Mouse (Mus musculus): ENCODE results near the gene Bcl2a1b.
"Not testable (repeated sequence)": the region's sequence is repeated elsewhere in the genome, so short reads cannot be mapped to it uniquely, and the experiment has no call there.

Gene Bcl2a1b

DNA sequence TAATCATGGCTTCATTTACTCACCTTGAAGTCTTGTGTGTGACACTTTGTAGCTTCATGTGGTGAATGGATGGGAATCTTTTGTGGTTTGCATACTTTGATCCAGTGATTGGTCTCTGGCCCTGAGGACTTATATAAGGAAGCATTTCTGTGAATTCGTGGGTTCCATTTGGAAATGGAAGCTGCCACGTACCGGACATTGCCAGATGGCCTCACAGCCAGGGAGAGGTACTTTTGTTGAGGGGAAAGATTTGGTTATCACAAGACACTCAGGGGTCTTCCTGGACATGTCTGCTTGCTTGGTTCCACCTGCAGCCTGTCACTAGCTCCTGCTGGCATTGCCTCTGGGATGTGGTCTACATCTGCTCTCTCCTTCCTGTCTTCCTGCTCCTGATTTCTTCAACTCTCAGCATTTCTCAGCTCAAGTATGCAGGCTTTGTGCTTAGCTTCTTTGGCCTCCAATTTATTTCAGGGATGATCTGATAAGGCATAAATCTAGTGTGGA lies 41.6 kb downstream of the Bcl2a1b start:
- in situ Hi-C loops (cut with MseI, MboI), result not testable (repeated sequence)

DNA sequence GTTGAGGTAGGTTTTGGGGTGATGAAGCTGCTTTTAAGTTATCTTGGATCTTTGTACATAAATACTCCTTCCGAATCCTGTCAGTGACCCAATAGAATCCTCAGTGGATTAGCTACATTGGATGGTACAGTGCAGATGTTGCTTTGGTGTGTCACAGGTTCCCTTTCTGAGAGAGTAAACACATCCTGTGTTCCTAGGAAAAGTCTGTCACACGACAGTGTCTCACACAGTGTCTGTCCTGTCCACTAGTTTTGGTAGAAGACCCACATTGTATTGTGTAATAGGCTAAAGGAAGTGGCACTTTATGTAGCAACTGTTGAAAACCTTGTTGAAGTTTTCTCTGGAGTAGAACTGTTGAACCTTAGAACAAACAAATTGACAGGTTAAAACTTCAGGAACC lies 54.4 kb downstream of the Bcl2a1b start:
- in situ Hi-C loops (cut with MseI, MboI), result no loop called here

DNA sequence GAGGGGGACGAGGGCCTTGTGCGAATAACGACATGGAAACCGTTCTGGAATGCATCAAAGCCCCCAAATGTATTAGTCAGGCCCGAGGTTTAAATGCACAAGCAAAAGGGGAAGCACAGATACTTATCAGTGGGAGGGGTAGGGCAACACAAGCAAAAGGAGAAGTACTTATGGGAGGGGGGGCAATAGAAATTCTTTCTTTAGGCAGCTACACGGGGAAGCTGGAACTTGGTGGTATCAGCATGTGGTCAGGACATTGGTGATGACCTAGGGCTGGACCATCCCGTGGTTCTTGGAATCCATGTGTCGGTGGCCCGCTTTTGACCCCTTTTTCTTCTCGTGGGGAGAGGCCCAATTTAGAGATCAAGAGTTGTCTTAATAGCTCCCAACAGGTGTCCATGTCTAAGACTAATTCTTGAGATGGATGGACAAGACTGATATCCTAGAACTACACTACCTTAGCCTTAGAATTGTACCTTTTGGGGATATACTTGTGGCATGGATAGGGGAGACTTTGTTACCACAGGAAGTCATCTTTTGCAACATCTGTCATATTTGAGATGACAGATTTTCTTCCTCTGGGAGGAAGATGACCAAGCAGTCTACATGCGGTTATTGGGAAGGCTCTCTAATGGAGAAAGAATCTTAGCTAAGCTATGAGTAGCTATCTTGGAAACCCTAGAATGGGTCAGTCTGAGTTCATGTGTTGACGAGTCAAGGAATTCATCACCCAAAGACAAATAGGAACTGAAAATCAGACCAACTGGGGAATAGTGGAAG lies 57.7 kb downstream of the Bcl2a1b start:
- in situ Hi-C loops (cut with MseI, MboI), result no loop called here
